Mouse (Mus musculus) cerebellum, postnatal 4 days (tissue): ENCODE data around the gene Olfr1369-ps1.

Experiments
- DNase-seq, 2 experiments: peaks; one replicate each; pipeline ENCODE4 v3.0.0; 2022; ENCODE audit warnings: low spot score in 2 of 2, mixed read lengths in 1 of 2

The Olfr1369-ps1 gene

DNA sequence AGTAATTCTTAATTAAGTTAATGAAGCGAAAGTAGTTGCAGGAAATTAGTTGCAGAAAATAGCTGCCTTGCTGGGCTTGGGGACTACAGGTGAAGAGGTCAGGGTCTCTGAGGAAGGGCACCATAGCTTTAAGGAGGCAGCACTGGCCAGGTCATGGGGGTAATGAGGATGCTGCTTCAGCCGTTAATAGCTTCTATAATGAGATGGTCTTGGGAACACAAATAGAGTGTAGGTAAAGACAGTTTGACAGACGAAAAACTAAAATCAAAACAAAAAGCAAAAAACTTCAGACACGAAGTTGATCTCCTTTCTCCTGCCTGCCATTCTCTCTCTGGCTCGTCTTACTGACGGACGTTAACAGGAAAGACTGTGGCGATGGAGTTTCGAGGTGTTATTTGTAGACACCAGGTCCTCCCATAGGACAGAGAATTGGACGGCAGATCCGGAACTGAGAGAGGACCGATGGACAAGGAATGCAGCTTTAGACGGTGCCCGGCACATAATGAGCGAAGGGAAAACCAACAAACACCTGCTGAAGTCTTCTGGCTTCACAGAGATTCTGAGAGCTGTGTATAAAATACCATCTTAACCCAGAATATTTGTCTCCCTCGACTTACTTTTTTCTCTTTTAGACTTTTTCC lies 57.2 kb downstream of the Olfr1369-ps1 start:
- no peak for DNase-seq
